Mouse (Mus musculus) central nervous system, embryonic 11.5 days (tissue): ENCODE data around the gene Prdm1. TPM values are rescaled to one million over a fixed set of nuclear protein-coding genes. Genes with fewer than 3 reads are reported as not detected.

Experiments
- polyA plus RNA-seq: library from polyadenylated mRNA; depleted of rRNA; stranded (reverse); fragments of >200 nt; gene quantifications from 2 replicates; pipeline ENCODE4 v1.2.3, GENCODE M21; 2012; rRNA removed

Prdm1 gene
- 0.36 and 1.3 TPM in 2 replicates for polyA plus RNA-seq

GRCm38 (mm10) chr10:44528291-44529082 is at the start of gene Prdm1:
Gene Prdm1 (minus strand): TSS chr10:44528501.

